Mouse (Mus musculus): ENCODE data around the gene Itsn1. TPM values are rescaled to one million over a fixed set of nuclear protein-coding genes. Genes with fewer than 3 reads are reported as not detected.

The Itsn1 gene
- polyA plus RNA-seq, 2 experiments = 31.4 to 46.8 TPM

DNA sequence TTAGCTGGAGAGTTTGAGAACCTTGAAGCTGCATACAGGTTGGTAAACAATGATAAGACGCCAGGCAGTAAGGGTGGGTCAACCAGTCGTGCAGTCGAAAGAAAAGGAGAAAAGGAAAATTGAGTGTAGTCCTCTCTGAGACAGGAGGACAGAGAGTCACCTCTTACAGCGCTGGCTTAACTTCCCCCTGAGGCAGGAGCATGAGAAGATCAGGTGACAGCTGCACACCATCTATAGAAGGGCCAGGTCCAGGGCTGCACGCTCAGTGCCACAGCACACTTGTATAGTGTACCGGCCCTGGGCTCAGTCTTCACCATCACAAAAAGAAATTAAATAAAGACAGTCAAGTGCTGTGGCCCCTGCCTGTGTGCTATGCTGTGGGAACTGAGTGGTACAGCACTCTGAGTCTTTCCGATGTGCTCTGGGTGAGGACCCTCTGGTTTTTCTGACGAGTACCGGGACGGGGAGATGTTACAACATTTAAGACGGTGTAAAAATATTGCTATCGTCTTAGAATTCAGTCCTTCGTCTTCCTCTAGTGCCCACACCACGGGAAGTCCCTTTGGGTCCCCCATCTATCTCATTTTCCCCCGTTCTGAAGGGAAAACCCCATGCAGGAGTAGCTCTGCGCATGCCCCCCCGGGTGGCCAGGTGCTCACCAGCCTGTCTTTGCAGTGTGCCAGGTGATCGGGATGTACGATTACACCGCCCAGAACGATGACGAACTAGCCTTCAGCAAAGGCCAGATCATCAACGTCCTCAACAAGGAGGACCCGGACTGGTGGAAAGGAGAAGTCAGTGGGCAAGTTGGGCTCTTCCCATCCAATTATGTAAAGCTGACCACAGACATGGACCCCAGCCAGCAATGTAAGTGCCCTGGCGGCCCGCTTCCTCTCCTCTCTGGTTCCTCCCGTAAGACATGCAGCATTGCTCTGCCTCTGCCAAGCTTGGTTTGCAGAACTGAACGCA, 140.1 kb downstream of the Itsn1 start:
- Histone ChIP-seq H3K27me3 (ENCODE audit: control insufficient read depth, insufficient read depth, low read length) (no peaks in the 10 kb centered on the region), H3K27ac (no peak overlapping the region; the same call in 1 of the 2 replicates), H3K4me2 (ENCODE audit: low read depth) (no peak overlapping the region), H3K4me3 (ENCODE audit: insufficient read depth in 1 of 2, low read depth in 2 of 2, low read length in 2 of 2) (no peak overlapping the region), H3K36me3 (replicated peaks; ENCODE audit: control insufficient read depth, insufficient read depth, low read depth) (peaks cover 23% of the 10 kb centered on the region), H3K9me3 (ENCODE audit: control insufficient read depth, low read length) (no peaks in the 10 kb centered on the region), H3K9ac (replicated peaks) (peak overlapping the region; percentile 19; the same call in 1 of the 2 replicates), H3K4me1 (replicated peaks; ENCODE audit: control insufficient read depth in 2 of 2, insufficient read depth in 2 of 2, low read length in 1 of 2) (peaks cover 27 to 38% of the 10 kb centered on the region in 2 experiments)
- WGBS (ENCODE audit: insufficient replicate concordance) = 59% methylated on average over 28 of the region's 28 CpGs
- TF ChIP-seq CTCF (IDR thresholded peaks at IDR 0.05; ENCODE audit: low read depth) (no peak), EP300 (IDR thresholded peaks at IDR 0.05; ENCODE audit: low read depth) (no peak)
- ATAC-seq (ENCODE audit: insufficient read depth) = peak; percentile 11; the same call in 1 of the 2 replicates
- DNase-seq (ENCODE audit: low read depth in 3 of 3, low spot score in 3 of 3) = peak in 1 of 3 experiments; percentile 13

DNA sequence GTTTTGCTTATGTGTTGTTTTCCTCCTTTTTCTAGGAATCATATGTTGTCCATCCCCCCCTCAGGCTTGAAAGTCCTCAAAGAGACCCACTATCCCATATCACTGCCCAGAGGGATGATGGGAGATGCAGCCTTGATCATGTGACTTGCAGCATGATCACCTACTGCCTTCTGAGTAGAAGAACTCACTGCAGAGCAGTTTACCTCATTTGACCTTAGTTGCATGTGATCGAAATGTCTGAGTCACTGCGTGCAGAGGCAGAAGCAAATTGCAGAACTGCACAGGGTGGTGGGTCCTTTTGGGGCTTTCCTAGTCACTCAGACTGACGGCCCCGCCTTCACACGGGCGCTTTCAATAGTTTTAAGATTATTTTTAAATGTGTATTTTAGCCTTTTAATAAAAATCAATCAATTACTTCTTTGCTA, 141.1 kb downstream of the Itsn1 start:
- no peaks in the 10 kb centered on the region for H3K9me3 ChIP-seq (ENCODE audit: control insufficient read depth, low read length)
- peaks cover 18 to 29% of the 10 kb centered on the region in 2 experiments for H3K4me1 ChIP-seq (replicated peaks; ENCODE audit: control insufficient read depth in 2 of 2, insufficient read depth in 2 of 2, low read length in 1 of 2)
- H3K4me3 ChIP-seq (ENCODE audit: insufficient read depth in 1 of 2, low read depth in 2 of 2, low read length in 2 of 2) = no peak overlapping the region
- no peak overlapping the region for H3K9ac ChIP-seq (replicated peaks)
- H3K36me3 ChIP-seq (replicated peaks; ENCODE audit: control insufficient read depth, insufficient read depth, low read depth) = peaks cover 23% of the 10 kb centered on the region
- no peak for ATAC-seq (ENCODE audit: insufficient read depth)
- H3K4me2 ChIP-seq (ENCODE audit: low read depth) = no peak overlapping the region
- WGBS (ENCODE audit: insufficient replicate concordance) = 57% methylated on average over 6 of the region's 6 CpGs
- no peaks in the 10 kb centered on the region for H3K27me3 ChIP-seq (ENCODE audit: control insufficient read depth, insufficient read depth, low read length)
- DNase-seq (ENCODE audit: low read depth in 3 of 3, low spot score in 3 of 3) = no peak
- no peak overlapping the region for H3K27ac ChIP-seq
- TF ChIP-seq EP300 (IDR thresholded peaks at IDR 0.05; ENCODE audit: low read depth) (no peak), CTCF (IDR thresholded peaks at IDR 0.05; ENCODE audit: low read depth) (no peak)

DNA sequence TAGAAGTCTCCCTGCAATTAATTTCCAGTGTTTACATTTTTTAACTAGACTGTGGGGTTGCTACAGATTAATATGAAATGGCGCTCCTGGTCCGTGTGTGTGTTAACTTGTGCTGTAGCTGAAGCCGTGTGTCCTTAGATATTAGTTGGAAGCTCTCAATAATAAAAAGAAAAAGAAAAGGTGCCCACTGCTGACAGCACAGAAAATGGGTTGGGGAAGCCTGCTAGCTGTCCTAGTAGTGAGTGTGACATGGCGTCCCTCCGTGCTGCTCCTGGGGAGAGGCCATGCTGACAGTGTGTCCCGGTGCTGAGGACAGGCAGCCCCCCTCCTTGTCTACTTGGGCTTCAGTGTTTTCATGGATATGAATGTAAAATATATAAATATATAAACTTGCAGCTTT, 142.1 kb downstream of the Itsn1 start:
- Histone ChIP-seq H3K4me1 (replicated peaks; ENCODE audit: control insufficient read depth in 2 of 2, insufficient read depth in 2 of 2, low read length in 1 of 2) (peaks cover 8 to 19% of the 10 kb centered on the region in 2 experiments), H3K4me2 (ENCODE audit: low read depth) (no peak overlapping the region), H3K9me3 (ENCODE audit: control insufficient read depth, low read length) (no peaks in the 10 kb centered on the region), H3K9ac (replicated peaks) (no peak overlapping the region), H3K27ac (no peak overlapping the region), H3K36me3 (replicated peaks; ENCODE audit: control insufficient read depth, insufficient read depth, low read depth) (peaks cover 20% of the 10 kb centered on the region), H3K27me3 (ENCODE audit: control insufficient read depth, insufficient read depth, low read length) (no peaks in the 10 kb centered on the region), H3K4me3 (ENCODE audit: insufficient read depth in 1 of 2, low read depth in 2 of 2, low read length in 2 of 2) (no peak overlapping the region)
- no peak for DNase-seq (ENCODE audit: low read depth in 3 of 3, low spot score in 3 of 3)
- no peak for TF ChIP-seq EP300 (IDR thresholded peaks at IDR 0.05; ENCODE audit: low read depth)
- TF ChIP-seq CTCF (IDR thresholded peaks at IDR 0.05; ENCODE audit: low read depth) = no peak
- WGBS (ENCODE audit: insufficient replicate concordance) = 93% methylated on average over 6 of the region's 6 CpGs
- ATAC-seq (ENCODE audit: insufficient read depth) = no peak

DNA sequence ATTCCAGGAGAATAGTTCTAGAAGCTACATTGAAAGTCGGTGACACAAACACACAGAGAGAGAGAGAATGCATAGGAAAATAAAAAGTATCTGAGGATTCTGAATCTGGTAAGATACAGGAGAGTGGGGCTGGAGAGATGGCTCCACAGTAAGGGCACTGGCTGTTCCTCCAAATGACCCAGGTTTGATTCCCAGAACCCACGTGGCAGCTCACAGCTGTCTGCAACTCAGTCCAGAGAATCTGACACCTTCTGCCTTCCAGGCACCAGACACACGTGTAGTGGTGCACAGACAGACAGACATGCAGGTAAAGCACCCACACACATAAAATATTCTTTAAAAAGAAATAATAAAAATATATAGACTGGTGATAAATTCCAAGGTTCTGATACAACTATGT, 144.6 kb downstream of the Itsn1 start:
- Histone ChIP-seq H3K36me3 (replicated peaks; ENCODE audit: control insufficient read depth, insufficient read depth, low read depth) (peaks cover 12% of the 10 kb centered on the region), H3K27ac (no peak overlapping the region), H3K4me3 (ENCODE audit: insufficient read depth in 1 of 2, low read depth in 2 of 2, low read length in 2 of 2) (no peak overlapping the region), H3K9me3 (ENCODE audit: control insufficient read depth, low read length) (no peaks in the 10 kb centered on the region), H3K4me2 (ENCODE audit: low read depth) (no peak overlapping the region), H3K4me1 (replicated peaks; ENCODE audit: control insufficient read depth in 2 of 2, insufficient read depth in 2 of 2, low read length in 1 of 2) (peaks cover 3 to 10% of the 10 kb centered on the region in 2 experiments), H3K9ac (replicated peaks) (no peak overlapping the region), H3K27me3 (ENCODE audit: control insufficient read depth, insufficient read depth, low read length) (no peaks in the 10 kb centered on the region)
- DNase-seq (ENCODE audit: low read depth in 3 of 3, low spot score in 3 of 3) (no peak), ATAC-seq (ENCODE audit: insufficient read depth) (no peak)
- WGBS (ENCODE audit: insufficient replicate concordance) = 57% methylated on average over 3 of the region's 3 CpGs
- TF ChIP-seq CTCF (IDR thresholded peaks at IDR 0.05; ENCODE audit: low read depth) (no peak), EP300 (IDR thresholded peaks at IDR 0.05; ENCODE audit: low read depth) (no peak)

All from liver, embryonic 14.5 days (tissue).